Mouse (Mus musculus) macrophage (primary cell): ENCODE measurements around the gene Aldoart2. TPM values are rescaled to one million over a fixed set of nuclear protein-coding genes. Genes with fewer than 3 reads are reported as not detected.

Source experiments
- H3K27ac ChIP-seq: fragments of 350-480 bp; formaldehyde crosslinking; 2 replicates; pipeline ENCODE4 v1.9.0; 2021
- H3K36me3 ChIP-seq: fragments of 350-480 bp; formaldehyde crosslinking; 2 replicates; pipeline ENCODE4 v1.9.0; 2021; ENCODE audit errors: inconsistent target
- H3K4me3 ChIP-seq: fragments of 350-480 bp; formaldehyde crosslinking; 2 replicates; pipeline ENCODE4 v1.9.0; 2021; ENCODE audit errors: inconsistent target
- H3K79me2 ChIP-seq: fragments of 350-480 bp; formaldehyde crosslinking; 2 replicates; pipeline ENCODE4 v1.9.0; 2021; ENCODE audit errors: inconsistent target
- WGBS: methylation state at CpG from one replicate; pipeline ENCODE4 v1.1.7; 2026; ENCODE audit warnings: inconsistent platforms; ENCODE audit not compliant: missing documents; 5-methylcytosine and 5-hydroxymethylcytosine counted together
- polyA plus RNA-seq: library from polyadenylated mRNA; stranded (reverse); fragments of 250-400 nt; gene quantifications from 3 replicates; pipeline ENCODE4 v1.2.4, GENCODE M21; 2018; ENCODE audit warnings: inconsistent platforms

The Aldoart2 gene
- polyA plus RNA-seq, 1 experiment from 2014 or later = not detected

DNA sequence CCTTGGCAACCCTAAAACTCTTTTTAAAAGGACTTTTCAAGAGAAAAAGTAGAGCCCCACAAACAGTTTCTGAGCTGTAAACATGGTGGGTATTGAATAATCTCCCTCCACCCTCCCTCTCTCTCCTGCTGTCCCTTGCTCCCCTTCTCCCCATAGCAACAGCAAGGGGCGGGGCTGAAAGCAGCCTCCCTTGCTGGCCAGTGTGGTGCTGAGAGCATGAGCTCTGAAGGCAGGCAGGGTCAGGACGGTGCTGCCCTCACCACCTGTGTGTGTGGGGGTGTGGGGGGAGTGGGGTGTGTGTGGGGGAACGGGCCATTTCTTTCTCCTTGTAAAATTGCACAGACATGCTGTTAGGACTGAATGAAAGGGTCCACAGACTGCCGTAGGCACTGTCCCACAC lies 42.9 kb downstream of the Aldoart2 start:
- Histone ChIP-seq H3K4me3 (no peak overlapping the region), H3K27ac (no peak overlapping the region), H3K36me3 (no peaks in the 10 kb centered on the region), H3K79me2 (no peaks in the 10 kb centered on the region)
- WGBS = 100% methylated on average over 2 of the region's 4 CpGs

GRCm38 (mm10) chr12:55610812-55611211 lies 45.8 kb downstream of the Aldoart2 start:
- 97% methylated on average over 2 of the region's 2 CpGs for WGBS
- no peaks in the 10 kb centered on the region for H3K36me3 ChIP-seq
- no peak overlapping the region for H3K27ac ChIP-seq
- H3K4me3 ChIP-seq = no peak overlapping the region
- no peaks in the 10 kb centered on the region for H3K79me2 ChIP-seq

Other genes with a start within 250 kb of the Aldoart2 start
- gene Psma6, start 181.0 kb upstream of the Aldoart2 start, polyA plus RNA-seq = 135 to 267 TPM (median 190 TPM) in 3 replicates
- 33.4 to 92.7 TPM (median 64.6 TPM) in 3 replicates for gene Nfkbia, start 72.6 kb upstream of the Aldoart2 start, polyA plus RNA-seq
- not detected in 3 replicates for gene Insm2, start 34.2 kb downstream of the Aldoart2 start, polyA plus RNA-seq